Mouse (Mus musculus) layer of hippocampus, adult 9-11 months (tissue): ENCODE data around the gene Rptor.

Experiments used
- DNase-seq: peaks from one replicate; pipeline ENCODE4 v3.0.0; 2022

Rptor gene

DNA sequence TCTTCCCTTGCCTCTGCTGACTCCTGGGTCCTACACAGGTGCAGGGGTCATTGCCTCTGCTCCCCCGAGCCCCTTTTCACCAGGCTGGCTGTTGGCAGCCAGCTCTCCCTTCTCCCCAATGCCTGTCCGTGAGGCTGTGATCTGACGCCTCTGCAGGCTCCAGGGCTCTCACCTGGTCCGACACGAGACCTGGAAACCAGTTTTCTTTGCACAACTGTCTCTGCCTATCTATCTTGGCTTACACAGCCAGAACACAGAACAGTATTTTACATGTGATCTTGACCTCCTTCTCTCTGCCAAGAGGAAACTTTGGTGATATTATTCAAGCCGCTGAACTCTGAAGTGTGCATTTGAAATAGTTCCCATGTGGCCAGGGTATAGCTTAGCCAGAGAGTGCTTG lies 151.8 kb downstream of the Rptor start:
- DNase-seq, result no peak

DNA sequence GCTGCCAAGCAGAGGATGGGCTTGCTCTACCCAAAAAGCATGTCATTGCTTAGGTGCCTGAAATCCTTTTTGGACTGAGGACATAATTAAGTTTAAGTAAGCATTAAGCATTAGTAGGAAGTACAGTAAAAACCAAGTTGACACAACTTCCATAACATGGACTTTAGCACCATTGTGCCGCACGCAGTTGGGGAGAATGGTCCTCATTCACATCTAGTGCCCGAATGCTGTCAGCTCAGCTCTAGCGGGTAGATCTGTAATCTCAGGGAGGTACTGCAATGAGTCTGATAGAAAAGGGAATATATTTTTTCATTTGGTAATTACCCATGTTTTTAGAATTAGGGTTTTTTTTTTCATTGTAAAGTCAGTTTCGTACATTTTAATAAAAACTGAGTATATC lies 155.5 kb downstream of the Rptor start:
- DNase-seq, result no peak

DNA sequence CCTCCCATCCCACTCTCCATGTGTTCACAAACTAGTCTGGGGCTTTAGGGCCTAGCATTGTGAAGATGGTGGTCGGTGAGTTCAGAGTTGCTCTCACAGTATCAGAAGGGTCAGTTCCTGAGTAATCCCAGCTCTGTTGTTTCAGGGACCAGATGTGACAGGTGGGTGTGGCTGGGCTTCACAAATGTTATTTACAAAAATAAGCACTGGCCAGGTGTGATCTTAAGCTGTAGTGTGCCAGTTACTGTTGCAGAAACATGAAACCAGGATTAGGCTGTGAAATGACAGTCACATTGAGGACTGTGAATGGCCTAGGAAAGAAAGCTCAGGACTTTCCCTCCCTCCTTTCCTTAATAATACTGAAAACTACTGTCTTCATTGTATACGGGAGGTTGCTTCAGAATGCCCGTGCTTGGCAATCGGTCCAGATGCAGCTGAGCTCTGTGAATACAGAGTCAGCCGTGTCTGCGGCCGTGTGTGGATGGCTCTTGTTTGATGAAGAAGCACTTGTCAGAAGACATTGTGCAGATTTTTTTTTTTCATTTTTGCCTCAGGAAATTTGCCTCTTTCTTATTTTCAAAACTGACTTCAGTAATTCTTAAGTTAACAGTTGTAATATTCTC lies 156.1 kb downstream of the Rptor start:
- DNase-seq, result peak; percentile 57

- no peak for DNase-seq
These were observed 160.2 kb downstream of the Rptor start for GRCm38 (mm10) chr11:119762911-119763310.

- DNase-seq, result no peak
These were observed 163.3 kb downstream of the Rptor start for GRCm38 (mm10) chr11:119766023-119766422.

GRCm38 (mm10) chr11:119766782-119767459 lies 164.2 kb downstream of the Rptor start:
- DNase-seq, result peak; percentile 17

DNA sequence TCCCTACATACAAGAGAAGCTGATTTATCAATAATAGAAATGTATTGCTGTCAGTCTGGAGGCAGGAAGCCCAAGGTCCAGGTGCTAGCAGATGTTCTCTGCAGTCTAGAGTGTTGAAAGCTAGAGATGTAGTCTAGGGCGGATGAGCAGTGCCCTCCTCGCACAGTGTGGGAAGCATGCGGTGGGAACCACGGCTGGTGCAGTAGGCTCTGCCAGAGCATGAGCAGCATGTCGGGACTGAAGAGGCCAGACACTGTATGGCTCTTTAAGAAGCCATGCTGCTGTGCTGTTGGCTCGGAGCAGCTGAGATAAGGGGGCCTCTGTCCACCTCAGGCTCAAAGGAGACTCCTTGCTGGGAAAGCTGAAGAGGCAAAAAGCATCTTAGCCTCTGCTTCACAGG lies 164.8 kb downstream of the Rptor start:
- no peak for DNase-seq

DNA sequence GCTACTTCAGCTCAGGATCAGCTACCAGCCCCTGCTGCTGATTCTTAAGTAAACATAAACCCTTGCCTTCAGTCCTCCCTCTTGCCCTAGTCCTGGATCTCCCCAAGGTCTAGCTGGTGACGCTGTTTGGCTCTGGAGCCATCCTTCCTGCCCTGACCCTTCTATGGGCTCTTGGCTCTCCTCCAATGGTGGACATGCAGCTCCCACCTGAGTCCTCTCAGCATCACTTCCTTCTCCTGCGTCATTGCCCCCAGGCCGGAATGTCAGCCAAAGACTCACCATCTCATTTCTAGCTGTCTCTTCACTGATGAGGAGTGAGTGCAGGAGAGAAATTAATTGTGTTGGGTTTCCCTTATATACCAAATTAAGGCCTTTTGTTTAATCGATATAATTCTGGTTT lies 165.8 kb downstream of the Rptor start:
- DNase-seq, result no peak

GRCm38 (mm10) chr11:119769666-119770065 lies 167.0 kb downstream of the Rptor start:
- no peak for DNase-seq

- no peak for DNase-seq
These were observed 168.3 kb downstream of the Rptor start for GRCm38 (mm10) chr11:119770985-119771384.

GRCm38 (mm10) chr11:119772896-119773295 lies 170.2 kb downstream of the Rptor start:
- no peak for DNase-seq

DNA sequence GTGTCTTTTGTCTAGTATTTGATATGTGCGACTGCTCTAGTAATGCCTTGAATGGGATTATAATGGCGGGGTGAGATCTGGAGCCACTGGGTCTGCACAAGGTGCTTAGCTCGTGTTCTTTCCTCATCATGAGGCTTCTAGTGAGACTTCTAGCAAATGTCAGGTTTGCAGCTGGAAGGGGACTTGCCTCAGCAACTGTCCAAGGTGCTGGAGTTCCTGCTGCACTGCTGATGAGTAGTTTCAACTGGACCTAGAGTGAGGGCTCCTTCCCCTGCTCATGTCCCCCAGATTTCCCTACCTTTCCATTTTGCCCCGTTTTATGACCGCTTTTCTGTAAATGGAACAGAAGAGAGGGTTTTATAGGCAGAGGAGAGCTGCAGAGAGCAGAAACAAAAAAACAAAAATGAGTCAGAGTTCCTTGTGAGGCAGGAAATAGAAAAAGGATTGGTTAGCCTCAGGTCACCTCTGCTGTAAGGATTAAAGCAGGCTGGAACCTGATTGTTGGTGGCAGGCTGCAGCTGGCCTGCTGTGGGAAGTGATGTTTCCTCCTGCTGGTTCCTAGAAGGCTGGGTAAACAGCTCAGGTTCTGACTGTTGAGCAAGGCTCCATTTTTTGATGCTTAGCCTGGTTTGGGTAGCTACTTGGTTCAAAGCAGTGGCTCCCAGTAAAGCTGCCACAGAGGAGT lies 172.5 kb downstream of the Rptor start:
- DNase-seq, result no peak

DNA sequence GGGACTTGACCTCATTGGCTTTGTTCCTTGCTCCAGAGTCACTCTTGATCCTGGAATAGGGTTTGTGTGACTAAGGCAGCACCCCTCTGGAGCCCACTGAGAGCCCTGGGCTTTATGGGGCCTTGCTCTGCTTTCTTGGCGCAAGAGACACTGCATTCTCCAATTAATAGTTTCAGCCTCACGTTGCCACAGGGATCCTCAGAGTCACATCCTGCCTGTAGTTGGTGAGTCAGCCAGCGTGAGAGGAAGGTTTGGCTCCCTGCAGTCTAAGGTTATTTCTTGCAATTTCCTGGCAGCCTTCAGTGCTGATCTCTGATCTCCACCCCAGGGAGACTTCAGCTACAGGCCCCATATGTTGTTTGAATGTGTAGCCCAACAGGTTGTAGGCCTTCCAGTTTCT lies 174.5 kb downstream of the Rptor start:
- DNase-seq, result no peak

GRCm38 (mm10) chr11:119777872-119778271 lies 175.2 kb downstream of the Rptor start:
- DNase-seq, result no peak

GRCm38 (mm10) chr11:119780290-119780689 lies 177.6 kb downstream of the Rptor start:
- no peak for DNase-seq

- DNase-seq, result no peak
These were observed 178.5 kb downstream of the Rptor start for GRCm38 (mm10) chr11:119781165-119781564.

- no peak for DNase-seq
These were observed 179.0 kb downstream of the Rptor start for GRCm38 (mm10) chr11:119781726-119782125.

- no peak for DNase-seq
These were observed 180.9 kb downstream of the Rptor start for GRCm38 (mm10) chr11:119783653-119784052.

DNA sequence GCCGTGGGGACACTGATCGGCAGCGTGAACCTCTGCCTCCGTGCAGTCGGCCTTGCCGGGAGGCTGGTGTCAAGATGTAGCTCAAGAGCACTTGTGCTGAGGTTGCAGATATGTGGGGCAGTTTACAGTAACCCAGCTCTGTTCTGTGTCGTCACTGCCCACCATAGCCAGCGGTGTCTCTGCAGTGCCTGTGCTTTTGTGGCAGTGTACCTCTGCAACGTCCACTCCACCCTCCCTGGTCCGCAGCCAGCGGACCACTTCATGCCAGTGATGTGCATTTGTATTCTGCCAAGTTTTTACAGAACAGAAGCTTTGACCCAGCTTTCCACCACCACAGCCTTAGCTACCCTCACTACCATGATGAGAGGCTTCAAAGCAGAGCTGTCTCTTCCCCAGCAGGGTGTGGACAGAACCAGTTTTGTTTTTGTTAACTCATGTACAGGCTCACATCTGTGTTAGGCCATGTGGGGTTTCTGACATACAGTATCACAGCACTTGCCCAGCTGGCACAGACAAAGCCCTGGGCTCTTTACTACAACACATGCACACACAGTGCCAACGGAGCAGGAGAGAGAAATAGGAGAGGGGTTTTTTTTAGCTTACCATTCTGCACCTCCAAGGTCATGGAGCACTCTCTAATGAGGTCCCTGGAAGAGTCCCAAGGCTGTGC lies 182.1 kb downstream of the Rptor start:
- DNase-seq, result no peak

DNA sequence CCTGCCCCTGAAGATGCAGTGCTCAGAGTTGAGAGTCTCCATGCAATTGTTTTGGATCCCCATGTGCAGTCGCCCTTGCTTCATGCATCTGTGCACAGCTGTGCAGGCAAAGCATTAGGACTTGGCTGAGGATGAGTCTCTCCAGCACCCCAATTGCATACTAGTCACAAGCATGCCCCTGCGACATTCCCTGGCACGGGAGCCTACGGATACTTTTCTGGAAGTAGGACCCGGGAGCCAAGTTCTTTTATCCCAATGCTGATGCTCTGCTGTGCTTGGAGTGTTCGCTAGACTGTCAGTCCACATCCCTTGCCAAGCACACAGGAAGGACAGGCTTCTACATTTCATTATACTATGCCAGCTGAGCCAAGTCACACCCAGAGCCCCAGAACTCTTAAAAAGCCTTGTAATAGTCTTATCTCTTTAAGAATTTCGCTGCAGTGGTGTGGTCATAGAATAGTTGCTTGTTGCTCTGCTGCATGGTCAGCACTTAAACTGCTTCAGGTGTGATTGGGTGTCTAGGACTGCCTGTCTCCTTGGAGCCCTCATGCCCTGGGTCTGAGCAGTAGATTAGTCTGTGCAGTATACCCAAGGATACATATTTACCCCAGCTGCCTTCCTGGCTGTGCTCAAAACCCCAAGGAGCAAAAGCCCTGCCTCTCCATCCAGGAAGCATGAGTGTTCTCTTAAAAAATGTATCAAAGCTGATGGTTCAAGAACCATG lies 183.1 kb downstream of the Rptor start:
- DNase-seq, result no peak

GRCm38 (mm10) chr11:119786385-119786880 lies 183.7 kb downstream of the Rptor start:
- no peak for DNase-seq

GRCm38 (mm10) chr11:119788488-119788887 lies 185.8 kb downstream of the Rptor start:
- no peak for DNase-seq
